Mouse (Mus musculus) cerebellum, adult (tissue): Measurements from ENCODE around the gene Mpv17.
A peak's percentile ranks its signal among the peaks of the same experiment; 100 is the strongest.

Experiments used
- ATAC-seq: cut with Nextera tagmentation; 2 replicates; pipeline ENCODE4 v1.9.2; 2017; ENCODE audit warnings: mild to moderate bottlenecking, moderate library complexity, mixed read lengths; ENCODE audit not compliant: insufficient number of reproducible peaks, low FRiP score, low TSS enrichment

Mpv17 gene

GRCm38 (mm10) chr5:31154152-31154553 is at the start of gene Mpv17:
TSS of gene Mpv17 (minus strand) at chr5:31154251.
- ATAC-seq: peak; percentile 92

GRCm38 (mm10) chr5:31202933-31203332 is 48.9 kb upstream of the Mpv17 start:
- ATAC-seq: no peak

- ATAC-seq: peak; percentile 95
Measured at GRCm38 (mm10) chr5:31201742-31202590, 47.9 kb upstream of the Mpv17 start, which contains the start of gene Zfp513. TSS of gene Zfp513 (minus strand) at chr5:31202303.

GRCm38 (mm10) chr5:31201042-31201741 is 47.1 kb upstream of the Mpv17 start:
- ATAC-seq: no peak

GRCm38 (mm10) chr5:31200327-31200768 is 46.3 kb upstream of the Mpv17 start:
- ATAC-seq: no peak

GRCm38 (mm10) chr5:31199893-31200292 is 45.8 kb upstream of the Mpv17 start:
- no peak for ATAC-seq

GRCm38 (mm10) chr5:31199321-31199892 is 45.4 kb upstream of the Mpv17 start:
- ATAC-seq: no peak

- ATAC-seq: no peak
Measured at GRCm38 (mm10) chr5:31198616-31199320, 44.7 kb upstream of the Mpv17 start.

GRCm38 (mm10) chr5:31198170-31198569 is 44.1 kb upstream of the Mpv17 start:
- no peak for ATAC-seq

GRCm38 (mm10) chr5:31197072-31197471 is 43.0 kb upstream of the Mpv17 start:
- no peak for ATAC-seq

GRCm38 (mm10) chr5:31196207-31196606 is 42.2 kb upstream of the Mpv17 start:
- ATAC-seq: no peak

GRCm38 (mm10) chr5:31195671-31196070 is 41.6 kb upstream of the Mpv17 start:
- ATAC-seq: no peak

- ATAC-seq: no peak
Measured at GRCm38 (mm10) chr5:31194486-31195485, 40.7 kb upstream of the Mpv17 start.

- 0 out of 2 replicates have a peak, but pooled peaks have one; percentile 3 for ATAC-seq
Measured at GRCm38 (mm10) chr5:31193631-31194281, 39.7 kb upstream of the Mpv17 start.

- ATAC-seq: peak; percentile 93
Measured at GRCm38 (mm10) chr5:31192939-31193630, 39.0 kb upstream of the Mpv17 start, which contains the start of the genes Snx17 and Eif2b4. TSS of gene Snx17 (plus strand) at chr5:31193227. TSS of gene Eif2b4 (minus strand) at chr5:31193430.

GRCm38 (mm10) chr5:31192045-31192938 is 38.2 kb upstream of the Mpv17 start:
- 0 out of 2 replicates have a peak, but pooled peaks have one; percentile 3 for ATAC-seq

GRCm38 (mm10) chr5:31190201-31190600 is 36.1 kb upstream of the Mpv17 start:
- no peak for ATAC-seq
